Mouse (Mus musculus): ENCODE data around the gene Cwh43. TPM values are rescaled to one million over a fixed set of nuclear protein-coding genes. Genes with fewer than 3 reads are reported as not detected.

Gene Cwh43
- total RNA-seq, 1 experiment, result 0.31 TPM

GRCm38 (mm10) chr5:73489915-73490314, 84.0 kb downstream of the Cwh43 start:
- in situ Hi-C loops (cut with MboI; ENCODE audit: low sequenced_read_pairs in 2 of 2, unreplicated experiment in 2 of 2), result no loop called here
- H3K9me3 ChIP-seq (ENCODE audit: control insufficient read depth, insufficient read depth, low read depth, low read length), result no peaks in the 10 kb centered on the region
- H3K27ac ChIP-seq (ENCODE audit: insufficient read depth, low read depth, low read length, poor library complexity, severe bottlenecking), result no peak overlapping the region
- no peaks in the 10 kb centered on the region for H3K36me3 ChIP-seq (ENCODE audit: control insufficient read depth, insufficient read depth, low read length, poor library complexity, severe bottlenecking)
- no peak for DNase-seq (ENCODE audit: low read depth, low spot score)
- H3K9ac ChIP-seq (ENCODE audit: insufficient read depth, low read depth, low read length, poor library complexity, severe bottlenecking), result peak overlapping the region; percentile 19; the same call in 1 of the 2 replicates
- peak overlapping the region; percentile 55 to 79 for H3K4me3 ChIP-seq (ENCODE audit: insufficient read depth in 1 of 2, low read depth in 1 of 2, low read length in 2 of 2, poor library complexity in 1 of 2, severe bottlenecking in 1 of 2)
- TF ChIP-seq CHD2 (IDR thresholded peaks at IDR 0.05; ENCODE audit: low read depth, low read length) (no peak), HCFC1 (IDR thresholded peaks at IDR 0.05; ENCODE audit: borderline replicate concordance, insufficient read depth, low read length) (no peak), ZNF384 (IDR thresholded peaks at IDR 0.05; ENCODE audit: low read depth, low read length) (no peak)
- peaks cover 0 to 2% of the 10 kb centered on the region in 2 experiments; a peak in 1 of 4 replicates for H3K4me1 ChIP-seq (ENCODE audit: control insufficient read depth in 2 of 2, insufficient read depth in 2 of 2, low read length in 2 of 2, poor library complexity in 1 of 2)

GRCm38 (mm10) chr5:73490596-73491073, 84.8 kb downstream of the Cwh43 start:
- in situ Hi-C loops (cut with MboI; ENCODE audit: low sequenced_read_pairs in 2 of 2, unreplicated experiment in 2 of 2), result no loop called here
- DNase-seq (ENCODE audit: low read depth, low spot score), result peak; percentile 98
- Histone ChIP-seq H3K9me3 (ENCODE audit: control insufficient read depth, insufficient read depth, low read depth, low read length) (no peaks in the 10 kb centered on the region), H3K27ac (ENCODE audit: insufficient read depth, low read depth, low read length, poor library complexity, severe bottlenecking) (no peak overlapping the region), H3K36me3 (ENCODE audit: control insufficient read depth, insufficient read depth, low read length, poor library complexity, severe bottlenecking) (no peaks in the 10 kb centered on the region), H3K4me1 (ENCODE audit: control insufficient read depth in 2 of 2, insufficient read depth in 2 of 2, low read length in 2 of 2, poor library complexity in 1 of 2) (peaks cover 0 to 2% of the 10 kb centered on the region in 2 experiments; a peak in 1 of 4 replicates), H3K4me3 (ENCODE audit: insufficient read depth in 1 of 2, low read depth in 1 of 2, low read length in 2 of 2, poor library complexity in 1 of 2, severe bottlenecking in 1 of 2) (peak overlapping the region; percentile 91 to 100), H3K9ac (ENCODE audit: insufficient read depth, low read depth, low read length, poor library complexity, severe bottlenecking) (peak overlapping the region; percentile 19)
- TF ChIP-seq ZNF384 (IDR thresholded peaks at IDR 0.05; ENCODE audit: low read depth, low read length) (no peak), CHD2 (IDR thresholded peaks at IDR 0.05; ENCODE audit: low read depth, low read length) (peak; percentile 75), MAFK (IDR thresholded peaks at IDR 0.05; ENCODE audit: insufficient read depth, low read depth, low read length) (no peak)

GRCm38 (mm10) chr5:73491074-73491836, 85.4 kb downstream of the Cwh43 start:
- peaks cover 0 to 2% of the 10 kb centered on the region in 2 experiments; a peak in 2 of 4 replicates for H3K4me1 ChIP-seq (ENCODE audit: control insufficient read depth in 2 of 2, insufficient read depth in 2 of 2, low read length in 2 of 2, poor library complexity in 1 of 2)
- peak overlapping the region; percentile 78 for H3K9ac ChIP-seq (ENCODE audit: insufficient read depth, low read depth, low read length, poor library complexity, severe bottlenecking)
- H3K36me3 ChIP-seq (ENCODE audit: control insufficient read depth, insufficient read depth, low read length, poor library complexity, severe bottlenecking), result no peaks in the 10 kb centered on the region
- no peak for TF ChIP-seq ZC3H11A (IDR thresholded peaks at IDR 0.05; ENCODE audit: borderline replicate concordance, low read depth, low read length)
- peak overlapping the region; percentile 45 for H3K27ac ChIP-seq (ENCODE audit: insufficient read depth, low read depth, low read length, poor library complexity, severe bottlenecking)
- in situ Hi-C loops (cut with MboI; ENCODE audit: low sequenced_read_pairs in 2 of 2, unreplicated experiment in 2 of 2), result no loop called here
- no peaks in the 10 kb centered on the region for H3K9me3 ChIP-seq (ENCODE audit: control insufficient read depth, insufficient read depth, low read depth, low read length)
- H3K4me3 ChIP-seq (ENCODE audit: insufficient read depth in 1 of 2, low read depth in 1 of 2, low read length in 2 of 2, poor library complexity in 1 of 2, severe bottlenecking in 1 of 2), result peak overlapping the region; percentile 91 to 100
- no peak for DNase-seq (ENCODE audit: low read depth, low spot score)

GRCm38 (mm10) chr5:73491837-73492720, 86.2 kb downstream of the Cwh43 start:
- peak overlapping the region; percentile 79 for H3K9ac ChIP-seq (ENCODE audit: insufficient read depth, low read depth, low read length, poor library complexity, severe bottlenecking)
- H3K4me3 ChIP-seq (ENCODE audit: insufficient read depth in 1 of 2, low read depth in 1 of 2, low read length in 2 of 2, poor library complexity in 1 of 2, severe bottlenecking in 1 of 2), result peak overlapping the region; percentile 91 to 100
- no peaks in the 10 kb centered on the region for H3K36me3 ChIP-seq (ENCODE audit: control insufficient read depth, insufficient read depth, low read length, poor library complexity, severe bottlenecking)
- DNase-seq (ENCODE audit: low read depth, low spot score), result peak; percentile 91
- peaks cover 0 to 2% of the 10 kb centered on the region in 2 experiments; a peak in 2 of 4 replicates for H3K4me1 ChIP-seq (ENCODE audit: control insufficient read depth in 2 of 2, insufficient read depth in 2 of 2, low read length in 2 of 2, poor library complexity in 1 of 2)
- no peak overlapping the region for H3K27ac ChIP-seq (ENCODE audit: insufficient read depth, low read depth, low read length, poor library complexity, severe bottlenecking)
- TF ChIP-seq CHD2 (IDR thresholded peaks at IDR 0.05; ENCODE audit: low read depth, low read length) (no peak), ZNF384 (IDR thresholded peaks at IDR 0.05; ENCODE audit: low read depth, low read length) (no peak), HCFC1 (IDR thresholded peaks at IDR 0.05; ENCODE audit: borderline replicate concordance, insufficient read depth, low read length) (peak; percentile 92)
- in situ Hi-C loops (cut with MboI; ENCODE audit: low sequenced_read_pairs in 2 of 2, unreplicated experiment in 2 of 2), result no loop called here
- no peaks in the 10 kb centered on the region for H3K9me3 ChIP-seq (ENCODE audit: control insufficient read depth, insufficient read depth, low read depth, low read length)
